Mouse (Mus musculus) kidney, embryonic 14.5 days (tissue): ENCODE results near the gene Gm29289. TPM values are rescaled to one million over a fixed set of nuclear protein-coding genes. Genes with fewer than 3 reads are reported as not detected.
"Not testable (repeated sequence)": the region's sequence is repeated elsewhere in the genome, so short reads cannot be mapped to it uniquely, and the experiment has no call there.

ENCODE experiments used
- ATAC-seq: fragments of 200-750 bp; cut with Nextera tagmentation; 2 replicates; pipeline ENCODE4 v1.8.0; 2017; ENCODE audit warnings: moderate number of reproducible peaks, mild to moderate bottlenecking, moderate TSS enrichment, moderate library complexity; ENCODE audit not compliant: low FRiP score, low TSS enrichment
- H3K27ac ChIP-seq: fragments of 300-500 bp; sonication (generic); 2 replicates; pipeline ENCODE4 v1.5.1; 2014; ENCODE audit warnings: low read depth, mild to moderate bottlenecking, low read length, moderate library complexity, mixed read lengths
- H3K27me3 ChIP-seq: fragments of 300-500 bp; sonication (generic); 2 replicates; pipeline ENCODE4 v1.6.1; 2014; ENCODE audit warnings: mild to moderate bottlenecking, low read length; ENCODE audit not compliant: control insufficient read depth, insufficient read depth
- H3K36me3 ChIP-seq: fragments of 300-500 bp; sonication (generic); 2 replicates; pipeline ENCODE4 v1.6.1; 2014; ENCODE audit warnings: low read length, mixed read lengths; ENCODE audit not compliant: control insufficient read depth, insufficient read depth
- H3K4me1 ChIP-seq: fragments of 300-500 bp; sonication (generic); 2 replicates; pipeline ENCODE4 v1.6.1; 2014; ENCODE audit warnings: low read length, mixed read lengths; ENCODE audit not compliant: control insufficient read depth, insufficient read depth
- H3K4me2 ChIP-seq: fragments of 300-500 bp; sonication (generic); replicated peaks from 2 replicates; pipeline ENCODE4 v1.6.1; 2014; ENCODE audit warnings: low read depth, mild to moderate bottlenecking, low read length
- H3K4me3 ChIP-seq: fragments of 300-500 bp; sonication (generic); 2 replicates; pipeline ENCODE4 v1.5.1; 2014; ENCODE audit warnings: mild to moderate bottlenecking, low read length
- H3K9ac ChIP-seq: fragments of 300-500 bp; sonication (generic); 2 replicates; pipeline ENCODE4 v1.6.1; 2014; ENCODE audit warnings: low read depth, mild to moderate bottlenecking, low read length, moderate library complexity
- H3K9me3 ChIP-seq: fragments of 300-500 bp; sonication (generic); 2 replicates; pipeline ENCODE4 v1.6.1; 2016; ENCODE audit warnings: low read length; ENCODE audit not compliant: control insufficient read depth
- WGBS: fragments of 180-500 bp; shearing (Covaris S2); extraction: QIAGEN DNeasy Blood & Tissue Kit; methylation state at CpG from one replicate; pipeline ENCODE4 v1.1.7; 2014; 5-methylcytosine and 5-hydroxymethylcytosine counted together
- polyA plus RNA-seq: library from polyadenylated mRNA; unstranded; fragments of >200 nt; fragmentation: Nextera tagmentation; extraction: Ambion mirVana; gene quantifications from 2 replicates; pipeline ENCODE4 v1.2.1, GENCODE M21; 2014

Gm29289 gene
- not detected in 2 replicates for polyA plus RNA-seq

GRCm38 (mm10) chrY:2932282-2932681, at the start of gene Gm29289:
Gene Gm29289, plus strand, starts transcription at chrY:2932582.
- not testable (repeated sequence) for ATAC-seq, H3K4me2 ChIP-seq, H3K27me3 ChIP-seq, H3K4me1 ChIP-seq, H3K9me3 ChIP-seq, H3K9ac ChIP-seq, H3K4me3 ChIP-seq, H3K36me3 ChIP-seq, H3K27ac ChIP-seq
- WGBS: no CpG with 5 or more reads among the region's 9 CpGs

- not testable (repeated sequence) for ATAC-seq, H3K27ac ChIP-seq, H3K4me3 ChIP-seq, H3K4me1 ChIP-seq, H3K36me3 ChIP-seq, H3K27me3 ChIP-seq, H3K9me3 ChIP-seq, H3K9ac ChIP-seq, H3K4me2 ChIP-seq
- WGBS: no CpG with 5 or more reads among the region's 9 CpGs
These were observed 31.7 kb upstream of the Gm29289 start, which contains the start of gene Gm10352 for GRCm38 (mm10) chrY:2900689-2901088. Gene Gm10352, plus strand, starts transcription at chrY:2900989.

Other genes with a start within 250 kb of the Gm29289 start
- gene H2al2b, start 211.9 kb upstream of the Gm29289 start, polyA plus RNA-seq: not detected in 2 replicates
- gene Gm4064, start 136.4 kb upstream of the Gm29289 start, polyA plus RNA-seq: not detected in 2 replicates
- gene Rbmy, start 101.9 kb upstream of the Gm29289 start, polyA plus RNA-seq: not detected in 2 replicates
- gene Gm10256, start 101.9 kb upstream of the Gm29289 start, polyA plus RNA-seq: not detected in 2 replicates
- gene Gm10352, start 31.6 kb upstream of the Gm29289 start, polyA plus RNA-seq: not detected in 2 replicates